Mouse (Mus musculus) MEL (cell line): ENCODE data around the gene Rnps1. TPM values are rescaled to one million over a fixed set of nuclear protein-coding genes. Genes with fewer than 3 reads are reported as not detected.

Experiments used
- DNase-seq: peaks from one replicate; pipeline ENCODE4 v3.0.0; 2011; ENCODE audit warnings: low read depth, low spot score
- H3K27ac ChIP-seq: 2 replicates; pipeline ENCODE4 v1.5.1; 2012; ENCODE audit warnings: low read depth, mild to moderate bottlenecking, control low read depth, low read length, moderate library complexity; ENCODE audit not compliant: control insufficient read depth
- H3K27me3 ChIP-seq, 2 experiments: fragments of 150-350 bp in 1 of 2; sonication (generic) in 1 of 2; 2 replicates each; pipeline ENCODE4 v1.6.1; 2012; ENCODE audit warnings: low read length in 2 of 2, mild to moderate bottlenecking in 2 of 2, improper control_type of control experiment in 1 of 2, moderate library complexity in 1 of 2; ENCODE audit not compliant: insufficient read depth in 2 of 2, control insufficient read depth in 1 of 2
- H3K36me3 ChIP-seq, 2 experiments: 2 replicates each; pipeline ENCODE4 v1.6.1; 2012 to 2014; ENCODE audit warnings: low read length in 2 of 2, improper control_type of control experiment in 1 of 2, inconsistent platforms in 1 of 2, mild to moderate bottlenecking in 1 of 2; ENCODE audit not compliant: insufficient read depth in 2 of 2, control insufficient read depth in 1 of 2
- H3K4me1 ChIP-seq, 2 experiments: fragments of 150-350 bp in 1 of 2; sonication (generic) in 1 of 2; 2 replicates each; pipeline ENCODE4 v1.6.1; 2012; ENCODE audit warnings: low read length in 2 of 2, improper control_type of control experiment in 1 of 2, mild to moderate bottlenecking in 1 of 2; ENCODE audit not compliant: insufficient read depth in 2 of 2, control insufficient read depth in 1 of 2
- H3K4me3 ChIP-seq, 2 experiments: fragments of 150-350 bp in 1 of 2; sonication (generic) in 1 of 2; 2 replicates each; pipeline ENCODE4 v1.5.1; 2012; ENCODE audit warnings: low read depth in 2 of 2, low read length in 2 of 2, mild to moderate bottlenecking in 2 of 2, moderate library complexity in 2 of 2, control low read depth in 1 of 2, improper control_type of control experiment in 1 of 2; ENCODE audit not compliant: control insufficient read depth in 1 of 2, insufficient read depth in 1 of 2
- H3K79me2 ChIP-seq: 2 replicates; pipeline ENCODE4 v1.6.1; 2012; ENCODE audit warnings: mild to moderate bottlenecking, low read length, moderate library complexity; ENCODE audit not compliant: control insufficient read depth, poor library complexity, insufficient read depth
- H3K9ac ChIP-seq: 2 replicates; pipeline ENCODE4 v1.6.1; 2012; ENCODE audit warnings: low read depth, mild to moderate bottlenecking, control low read depth, low read length, moderate library complexity; ENCODE audit not compliant: control insufficient read depth, poor library complexity, severe bottlenecking
- H3K9me3 ChIP-seq: fragments of 150-350 bp; sonication (generic); replicated peaks from 2 replicates; pipeline ENCODE4 v1.6.1; 2012; ENCODE audit warnings: mild to moderate bottlenecking, low read length, improper control_type of control experiment, moderate library complexity; ENCODE audit not compliant: insufficient read depth
- CHD1 ChIP-seq: IDR thresholded peaks from 2 replicates; pipeline ENCODE4 v1.6.1; 2012; ENCODE audit warnings: low read depth, mild to moderate bottlenecking, inconsistent platforms, low read length, improper control_type of control experiment
- CHD2 ChIP-seq: IDR thresholded peaks from 2 replicates; pipeline ENCODE4 v1.6.1; 2011; ENCODE audit warnings: low read length, improper control_type of control experiment
- ELF1 ChIP-seq: IDR thresholded peaks from 2 replicates; pipeline ENCODE4 v1.6.1; 2014; ENCODE audit warnings: low read depth, mild to moderate bottlenecking, inconsistent platforms, low read length, improper control_type of control experiment, moderate library complexity
- ETS1 ChIP-seq: IDR thresholded peaks from 2 replicates; pipeline ENCODE4 v1.6.1; 2012; ENCODE audit warnings: low read depth, mild to moderate bottlenecking, inconsistent platforms, low read length, improper control_type of control experiment, moderate library complexity
- MXI1 ChIP-seq: IDR thresholded peaks from 2 replicates; pipeline ENCODE4 v1.6.1; 2011; ENCODE audit warnings: mild to moderate bottlenecking, low read depth, low read length, improper control_type of control experiment
- MYC ChIP-seq: IDR thresholded peaks from 2 replicates; pipeline ENCODE4 v1.6.1; 2011; ENCODE audit warnings: low read depth, mild to moderate bottlenecking, low read length, improper control_type of control experiment, moderate library complexity
- POLR2AphosphoS2 ChIP-seq: IDR thresholded peaks from 2 replicates; pipeline ENCODE4 v1.6.1; 2011; ENCODE audit warnings: low read length, improper control_type of control experiment
- SIN3A ChIP-seq: IDR thresholded peaks from 2 replicates; pipeline ENCODE4 v1.6.1; 2012; ENCODE audit warnings: low read length, improper control_type of control experiment, inconsistent platforms
- ZMIZ1 ChIP-seq: IDR thresholded peaks from 2 replicates; pipeline ENCODE4 v1.6.1; 2012; ENCODE audit warnings: low read depth, mild to moderate bottlenecking, inconsistent platforms, low read length, improper control_type of control experiment, moderate library complexity
- polyA plus RNA-seq, 2 experiments: library from polyadenylated mRNA; stranded (reverse) in 1 of 2; unstranded in 1 of 2; fragments of >175 nt in 1 of 2; fragments of >200 nt in 1 of 2; gene quantifications; 2 replicates each; pipeline versions ENCODE4 v1.2.1 to v1.2.4; 2012; ENCODE audit warnings: low replicate concordance in 2 of 2, low read depth in 1 of 2; ENCODE audit not compliant: insufficient read length in 2 of 2, insufficient read depth in 1 of 2, missing spikeins in 1 of 2
- total RNA-seq: library from RNA; depleted of rRNA; stranded (reverse); fragments of 300-350 nt; gene quantifications from 2 replicates; pipeline ENCODE4 v1.2.3, GENCODE M21; 2012

Gene Rnps1
- total and polyA plus RNA-seq, 3 experiments, result 156 to 282 TPM; not detected in 1

- no peak for TF ChIP-seq CHD2
- TF ChIP-seq MYC, result no peak
- peak; percentile 78 for TF ChIP-seq ZMIZ1
Observed at GRCm38 (mm10) chr17:24469910-24470602, 55.7 kb downstream of the Rnps1 start, which contains the start of the genes E4f1 and Pgp (continued).

- Histone ChIP-seq H3K4me1 (peaks cover 0 to 12% of the 10 kb centered on the region in 2 experiments; a peak in 3 of 4 replicates), H3K4me3 (peak overlapping the region; percentile 70 to 97), H3K9me3 (no peaks in the 10 kb centered on the region), H3K27ac (peak overlapping the region; percentile 67), H3K9ac (peak overlapping the region; percentile 89), H3K79me2 (peaks cover 25% of the 10 kb centered on the region), H3K27me3 (no peaks in the 10 kb centered on the region), H3K36me3 (peaks cover 0 to 8% of the 10 kb centered on the region in 2 experiments; a peak in 2 of 4 replicates)
- TF ChIP-seq ELF1 (no peak), SIN3A (peak; percentile 27; the same call in 1 of the 2 replicates), CHD1 (no peak), MXI1 (0 out of 2 replicates have a peak, but pooled peaks have one; percentile 33)
- peak; percentile 60 for DNase-seq
Observed at GRCm38 (mm10) chr17:24470701-24471527, 56.5 kb downstream of the Rnps1 start.

- H3K27ac ChIP-seq, result no peak overlapping the region
- peaks cover 0 to 12% of the 10 kb centered on the region in 2 experiments; a peak in 3 of 4 replicates for H3K4me1 ChIP-seq
- TF ChIP-seq POLR2AphosphoS2, result peak; percentile 42; the same call in 1 of the 2 replicates
- TF ChIP-seq ZMIZ1, result peak; percentile 17; the same call in 1 of the 2 replicates
- no peak for TF ChIP-seq ETS1
- H3K9me3 ChIP-seq, result no peaks in the 10 kb centered on the region
- H3K79me2 ChIP-seq, result peaks cover 25% of the 10 kb centered on the region
- H3K4me3 ChIP-seq, result peak overlapping the region; percentile 70 to 97; a peak in 3 of 4 replicates
- peak; percentile 63 for DNase-seq
- H3K9ac ChIP-seq, result peak overlapping the region; percentile 89
- H3K36me3 ChIP-seq, result peaks cover 0 to 8% of the 10 kb centered on the region in 2 experiments; a peak in 2 of 4 replicates
- H3K27me3 ChIP-seq, result no peaks in the 10 kb centered on the region
Observed at GRCm38 (mm10) chr17:24472512-24472911, 58.1 kb downstream of the Rnps1 start.
